Mouse (Mus musculus) kidney, adult 8-10 months (tissue): ENCODE data around the gene Mrpl14.

Source experiments
- DNase-seq, 2 experiments: peaks; one replicate each; pipeline ENCODE4 v3.0.0; 2022

Mrpl14 gene

DNA sequence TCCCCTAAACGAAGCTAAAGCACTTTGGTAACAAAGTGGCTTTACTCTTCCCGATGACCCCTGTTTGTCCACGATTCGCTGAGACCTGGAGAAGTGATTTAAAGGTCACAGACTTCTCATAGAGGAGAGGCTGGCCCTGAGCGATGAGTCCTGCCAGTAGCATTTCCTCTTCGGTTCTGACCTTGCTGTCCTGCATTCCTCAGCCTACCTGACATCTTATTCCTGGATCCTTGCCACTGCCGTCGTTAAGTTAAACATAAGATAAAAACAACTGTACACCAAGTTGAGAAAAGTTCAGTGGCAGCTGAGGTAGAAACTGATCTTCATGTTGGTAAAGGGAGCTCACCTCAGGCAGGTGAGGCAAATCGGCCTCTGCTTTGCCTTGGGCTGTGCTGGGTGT, 3.0 kb downstream of the Mrpl14 start:
- no peak for DNase-seq

- DNase-seq, result no peak
Observed at GRCm38 (mm10) chr17:45690044-45690443, 3.9 kb downstream of the Mrpl14 start.

GRCm38 (mm10) chr17:45692159-45692558, 6.0 kb downstream of the Mrpl14 start:
- DNase-seq, result no peak

DNA sequence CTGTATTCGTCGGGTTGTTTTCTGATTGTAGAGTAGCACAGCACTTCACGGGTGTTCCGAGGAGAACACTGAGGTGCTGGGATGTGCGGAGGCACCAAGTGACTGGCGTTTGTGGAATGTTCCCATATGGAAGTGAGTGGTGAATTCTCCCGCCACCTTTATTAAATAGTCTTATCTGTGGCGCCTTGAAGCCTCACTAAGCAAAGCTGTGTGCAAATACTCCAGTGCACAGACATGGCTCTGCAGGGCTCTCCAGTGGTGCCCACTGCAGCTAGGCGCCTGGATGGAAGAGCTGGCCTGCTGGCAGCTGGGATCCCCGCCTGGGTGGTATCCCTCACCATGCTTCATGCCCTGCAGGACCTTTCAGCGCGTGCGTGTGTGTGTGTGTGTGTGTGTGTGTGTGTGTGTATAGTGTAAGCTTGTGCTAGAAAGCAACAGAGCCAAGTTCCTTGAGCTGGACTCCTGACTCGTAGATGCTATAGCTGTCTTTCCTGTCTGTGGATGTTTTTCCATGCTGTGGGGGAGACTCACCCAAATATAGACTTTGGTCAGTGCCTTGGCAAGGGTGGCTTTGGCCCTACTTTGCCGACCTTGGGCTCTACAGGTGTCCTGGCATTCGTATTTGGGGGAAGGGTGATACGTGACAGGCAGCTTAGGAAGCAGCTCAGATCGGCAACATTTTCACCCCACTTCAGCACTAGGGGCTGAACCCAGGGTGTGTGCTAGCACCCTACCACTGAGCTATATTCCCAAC, 7.9 kb downstream of the Mrpl14 start:
- DNase-seq, result peak in 1 of 2 experiments; percentile 29

DNA sequence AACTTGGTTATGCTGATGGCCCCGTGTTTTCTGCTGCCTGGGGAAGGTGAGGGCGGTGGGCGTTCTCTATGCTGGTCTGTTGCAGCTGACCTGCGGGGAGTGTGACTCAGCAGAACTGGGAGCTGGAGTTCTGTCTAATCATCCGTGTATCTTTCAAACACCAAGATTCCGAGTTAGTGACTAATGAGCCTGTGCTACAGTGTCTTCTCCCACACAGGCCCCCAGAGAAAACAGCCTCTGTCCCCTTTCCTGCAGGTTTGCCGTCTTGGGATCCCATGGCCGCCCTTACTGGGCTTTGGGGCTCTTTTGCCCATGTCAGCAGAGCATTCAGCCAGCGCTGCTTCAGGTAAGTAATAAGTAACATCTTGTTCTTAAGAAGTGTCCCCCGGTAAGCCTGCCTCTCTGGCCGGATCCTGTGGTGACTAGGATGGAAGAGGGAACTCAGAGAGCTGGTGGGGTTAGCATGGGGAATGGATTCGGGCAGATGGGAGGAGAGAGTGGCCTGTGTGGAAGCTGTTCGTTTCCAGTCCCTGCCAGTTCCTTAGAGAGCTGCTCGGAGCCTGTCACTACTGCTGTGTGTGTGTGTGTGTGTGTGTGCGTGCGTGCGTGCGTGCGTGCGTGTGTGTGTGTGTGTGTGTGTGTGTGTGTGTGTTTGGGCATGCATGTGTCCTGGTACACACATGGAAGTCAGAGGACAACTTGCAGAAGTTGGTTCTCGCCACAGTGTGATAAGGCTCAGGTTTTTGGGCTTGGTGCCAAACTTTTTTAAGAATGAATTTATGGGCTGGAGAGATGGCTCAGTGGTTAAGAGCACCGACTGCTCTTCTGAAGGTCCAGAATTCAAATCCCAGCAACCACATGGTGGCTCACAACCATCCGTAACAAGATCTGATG, 9.4 kb downstream of the Mrpl14 start:
- peak in 1 of 2 experiments; percentile 50 for DNase-seq

GRCm38 (mm10) chr17:45696981-45697380, 10.9 kb downstream of the Mrpl14 start:
- no peak for DNase-seq

GRCm38 (mm10) chr17:45698368-45698767, 12.2 kb downstream of the Mrpl14 start:
- no peak for DNase-seq

GRCm38 (mm10) chr17:45699039-45699740, 13.1 kb downstream of the Mrpl14 start:
- DNase-seq, result no peak

DNA sequence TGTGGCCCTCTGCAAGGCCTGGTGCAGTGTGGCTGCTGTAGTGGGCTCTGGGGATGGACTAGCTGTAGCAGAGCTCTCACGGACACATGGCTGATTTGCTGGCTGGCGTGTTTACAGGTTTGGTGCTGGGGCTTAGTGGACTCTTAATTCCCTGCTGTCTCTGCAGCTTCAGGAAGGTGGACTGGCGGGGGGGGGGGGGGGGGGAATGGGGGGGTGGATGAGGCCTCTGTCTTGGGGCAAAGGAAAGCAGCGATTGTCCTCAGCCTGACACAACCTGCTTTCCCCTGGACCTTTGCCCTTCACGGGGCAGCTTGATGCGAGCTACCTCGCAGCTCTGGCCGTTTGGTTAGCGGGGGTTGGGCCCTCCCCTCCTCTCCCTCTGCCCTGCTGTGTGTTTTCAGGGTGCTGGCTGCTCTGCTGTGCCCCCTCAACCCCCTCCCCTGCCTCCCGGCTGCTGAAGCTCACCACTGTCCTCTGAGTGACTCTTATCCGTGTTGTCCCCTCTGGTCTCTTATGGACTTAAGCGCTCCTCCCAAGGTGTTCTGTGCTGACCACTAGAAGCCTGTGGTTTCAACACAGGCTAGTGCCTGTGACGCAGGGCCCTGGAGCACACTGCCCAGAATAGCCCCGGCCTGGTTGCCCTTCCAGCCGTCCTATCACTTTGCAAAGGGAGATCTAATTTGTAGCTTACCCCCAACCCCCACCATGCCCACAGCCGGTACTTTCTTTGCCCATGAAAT, 14.5 kb downstream of the Mrpl14 start:
- peak in 1 of 2 experiments; percentile 51 for DNase-seq

DNA sequence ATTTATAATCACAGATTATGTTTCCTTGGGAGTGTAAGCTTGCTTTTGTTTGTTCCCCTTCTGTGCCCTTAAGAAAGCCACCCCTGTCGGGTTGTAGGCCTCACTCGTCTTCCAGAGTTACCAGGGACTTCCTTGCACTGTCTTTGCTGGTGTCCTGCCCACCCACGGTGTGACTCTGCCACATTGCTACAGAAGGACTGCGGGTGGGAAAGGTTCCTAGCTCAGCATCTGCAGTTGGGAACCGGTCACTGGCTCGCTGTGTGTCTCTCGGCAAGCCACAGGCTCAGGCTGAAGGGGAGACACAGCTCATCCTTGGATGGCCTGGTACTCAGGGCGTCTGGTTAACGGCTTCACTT, 15.1 kb downstream of the Mrpl14 start:
- no peak for DNase-seq

DNA sequence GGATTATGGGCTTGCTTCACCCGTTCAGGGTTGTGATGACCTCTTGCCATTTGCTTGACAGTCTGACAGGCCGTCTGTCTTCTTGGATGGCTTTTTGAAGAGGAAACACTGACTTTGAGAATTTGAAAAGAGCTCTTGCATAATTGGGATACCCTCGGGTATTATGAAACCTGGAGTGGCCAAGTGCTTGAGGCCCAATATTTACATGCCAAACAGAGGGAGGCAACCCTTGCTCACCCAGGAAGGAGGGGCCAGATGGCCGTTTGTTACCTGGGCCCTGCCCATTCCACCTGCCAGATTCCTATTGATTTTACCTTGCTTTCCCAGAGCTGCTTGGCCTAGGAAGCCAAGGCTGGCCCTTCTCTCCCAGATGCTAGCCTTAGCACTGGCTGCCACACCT, 16.1 kb downstream of the Mrpl14 start:
- DNase-seq, result no peak

GRCm38 (mm10) chr17:45703187-45703586, 17.1 kb downstream of the Mrpl14 start:
- DNase-seq, result no peak

GRCm38 (mm10) chr17:45706796-45707195, 20.7 kb downstream of the Mrpl14 start:
- DNase-seq, result no peak

- DNase-seq, result no peak
Observed at GRCm38 (mm10) chr17:45707376-45707775, 21.3 kb downstream of the Mrpl14 start.

DNA sequence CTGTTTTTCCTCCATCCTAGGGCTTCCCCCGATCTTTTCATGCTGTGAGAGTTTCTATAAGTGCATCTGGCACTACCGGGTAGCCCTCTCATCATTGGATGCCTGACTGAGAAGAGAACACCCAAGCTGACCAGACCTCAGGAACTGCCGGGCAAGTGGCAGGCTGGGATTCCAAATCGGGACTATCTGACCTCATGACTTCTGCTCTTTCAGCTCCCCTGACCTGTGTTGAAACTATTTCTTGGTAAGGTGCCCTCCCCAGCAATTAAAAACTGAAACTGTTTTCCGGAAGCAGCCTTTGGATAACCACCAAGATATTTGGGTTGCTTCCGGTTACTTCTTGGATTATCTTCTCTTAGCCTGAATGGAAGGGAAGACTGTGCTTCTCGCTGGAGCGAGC, 22.1 kb downstream of the Mrpl14 start:
- DNase-seq, result no peak

GRCm38 (mm10) chr17:45709829-45710228, 23.7 kb downstream of the Mrpl14 start:
- DNase-seq, result no peak

GRCm38 (mm10) chr17:45710407-45710806, 24.3 kb downstream of the Mrpl14 start:
- no peak for DNase-seq

DNA sequence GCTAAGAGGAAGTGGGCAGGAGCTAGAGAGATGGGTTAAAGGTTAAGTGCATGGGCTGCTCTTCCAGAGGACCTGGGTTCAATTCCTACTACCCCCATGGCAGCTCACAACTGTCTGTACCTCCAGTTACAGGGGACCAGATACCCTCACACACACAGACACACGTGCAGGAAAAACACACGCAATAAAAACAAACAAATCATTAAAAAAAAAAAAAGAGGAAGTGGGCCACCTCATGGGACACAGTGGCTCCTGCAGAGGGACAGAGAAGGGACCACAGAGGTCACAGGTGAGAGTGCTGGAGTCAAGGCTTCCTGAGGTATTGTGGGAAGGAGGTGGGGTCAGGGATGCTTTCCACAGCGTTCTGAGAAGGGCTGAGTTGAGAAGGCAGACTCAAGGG, 25.4 kb downstream of the Mrpl14 start:
- DNase-seq, result no peak

DNA sequence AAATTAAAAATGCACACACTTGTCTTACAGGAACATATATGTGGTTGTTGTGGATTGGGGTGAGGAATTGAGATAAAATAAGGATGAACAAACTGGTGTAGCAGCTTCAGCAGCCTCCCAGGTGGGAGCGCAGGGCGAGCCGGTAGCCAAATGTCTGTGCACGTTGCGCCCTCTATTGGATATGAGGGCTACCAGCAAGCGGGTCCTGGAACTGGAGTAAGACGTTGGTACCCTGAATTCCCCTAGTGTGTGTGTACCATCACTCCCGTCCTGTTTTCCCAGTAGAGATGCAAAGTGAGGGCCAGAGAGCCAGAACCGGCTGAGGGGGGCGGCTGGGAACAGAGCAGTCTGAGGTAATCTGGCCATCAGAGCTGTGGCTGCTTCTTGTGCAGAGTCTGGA, 32.2 kb downstream of the Mrpl14 start:
- DNase-seq, result peak; percentile 54 to 78

- peak; percentile 48 to 84 for DNase-seq
Observed at GRCm38 (mm10) chr17:45723732-45724573, 37.8 kb downstream of the Mrpl14 start.

- no peak for DNase-seq
Observed at GRCm38 (mm10) chr17:45724574-45724921, 38.4 kb downstream of the Mrpl14 start.

DNA sequence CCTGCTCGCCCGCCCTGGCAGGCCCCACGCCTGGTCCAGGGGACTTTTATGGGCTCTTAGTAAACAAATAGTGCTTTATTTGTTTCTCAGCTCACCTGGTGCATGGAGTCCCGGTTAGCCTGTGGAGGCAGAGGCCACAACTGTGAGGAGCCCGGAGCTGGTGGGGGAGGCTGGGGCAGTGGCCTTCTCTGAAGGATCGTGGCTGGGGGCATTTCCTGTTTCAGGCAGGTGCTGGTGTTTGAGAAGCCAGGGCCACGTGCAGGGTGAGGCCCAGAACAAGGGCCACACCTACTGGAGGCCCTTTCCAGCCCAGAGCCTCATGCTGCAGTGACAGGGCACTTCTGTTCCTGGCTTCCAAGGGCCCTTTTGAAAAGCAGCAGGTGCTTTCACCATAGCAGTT, 40.1 kb downstream of the Mrpl14 start:
- DNase-seq, result no peak
